Mouse (Mus musculus): ENCODE measurements around the gene Arih1. TPM values are rescaled to one million over a fixed set of nuclear protein-coding genes. Genes with fewer than 3 reads are reported as not detected.

The Arih1 gene
- 3.9 and 7.9 TPM in 2 replicates for polyA plus RNA-seq (2012; rRNA removed; ENCODE audit: low replicate concordance)

DNA sequence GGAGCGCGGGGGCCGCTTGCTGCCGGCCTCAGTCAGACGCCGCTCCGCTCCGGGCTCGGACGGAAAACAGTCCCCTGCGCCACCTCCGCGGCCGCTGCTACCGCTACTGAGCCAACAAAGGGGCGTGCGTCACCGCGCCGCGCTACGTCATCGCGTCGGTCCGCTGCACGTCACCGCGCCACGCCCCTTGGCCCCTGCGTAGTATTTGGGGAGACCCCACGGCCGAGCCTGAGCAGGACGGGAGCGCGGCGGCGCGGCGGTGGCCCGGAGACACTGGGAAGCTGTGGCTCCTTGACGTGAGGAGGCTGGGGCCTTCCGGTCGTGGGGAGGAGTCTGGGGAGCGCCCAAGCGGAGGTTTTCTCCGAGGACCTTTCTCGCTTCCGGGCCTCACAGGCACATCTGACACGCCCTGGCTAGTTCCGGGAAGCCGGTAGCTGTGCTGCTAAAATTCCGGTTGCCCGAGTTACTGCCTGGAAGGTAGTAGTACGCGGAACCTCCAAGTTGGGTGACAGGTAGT lies at the start of gene Arih1:
Gene Arih1 (minus strand): TSS at position 70 of the 517 bp plus-strand sequence.

DNA sequence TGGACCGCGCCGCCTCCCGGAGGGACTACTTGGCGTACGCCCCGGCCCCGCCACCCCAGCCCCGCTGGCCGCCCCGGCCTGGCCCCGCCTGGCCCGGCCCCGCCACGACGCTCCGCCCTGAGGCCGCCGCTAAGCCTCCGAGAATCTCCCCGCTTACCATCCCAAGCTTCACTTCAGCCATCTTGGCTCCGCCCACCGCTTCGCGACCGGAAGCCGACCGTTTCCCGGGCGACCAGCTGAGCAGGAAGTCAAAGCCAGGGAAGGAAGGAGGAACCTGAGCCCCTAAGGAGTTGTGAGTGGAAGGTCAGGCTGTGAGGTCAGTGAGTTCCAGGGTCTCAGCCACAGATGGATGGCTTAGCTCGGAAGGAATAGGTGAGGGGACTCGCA lies 133.2 kb downstream of the Arih1 start, which contains the start of gene Bbs4:
Gene Bbs4 (minus strand): TSS at position 256 of the 387 bp plus-strand sequence.

Other genes with a start within 250 kb of the Arih1 start
- 6.2 and 10.4 TPM in 2 replicates for gene Adpgk, start 195.1 kb downstream of the Arih1 start, polyA plus RNA-seq (2012; rRNA removed; ENCODE audit: low replicate concordance)
- 0.23 and 0.90 TPM in 2 replicates for gene Bbs4, start 133.1 kb downstream of the Arih1 start, polyA plus RNA-seq (2012; rRNA removed; ENCODE audit: low replicate concordance)
- 61.5 and 76.2 TPM in 2 replicates for gene Hexa, start 52.9 kb upstream of the Arih1 start, polyA plus RNA-seq (2012; rRNA removed; ENCODE audit: low replicate concordance)
- not detected in 2 replicates for gene Tmem202, start 53.2 kb upstream of the Arih1 start, polyA plus RNA-seq (2012; rRNA removed; ENCODE audit: low replicate concordance)
- 0.97 and 0.98 TPM in 2 replicates for gene Celf6, start 91.3 kb upstream of the Arih1 start, polyA plus RNA-seq (2012; rRNA removed; ENCODE audit: low replicate concordance)
- 4.0 and 5.6 TPM in 2 replicates for gene Parp6, start 130.7 kb upstream of the Arih1 start, polyA plus RNA-seq (2012; rRNA removed; ENCODE audit: low replicate concordance)
- gene Pkm, start 169.8 kb upstream of the Arih1 start, polyA plus RNA-seq (2012; rRNA removed; ENCODE audit: low replicate concordance) = 1,340 and 1,514 TPM in 2 replicates
- 6.7 and 7.3 TPM in 2 replicates for gene Gramd2, start 193.5 kb upstream of the Arih1 start, polyA plus RNA-seq (2012; rRNA removed; ENCODE audit: low replicate concordance)